Mouse (Mus musculus): ENCODE results near the gene Lrrc23.

Gene Lrrc23

DNA sequence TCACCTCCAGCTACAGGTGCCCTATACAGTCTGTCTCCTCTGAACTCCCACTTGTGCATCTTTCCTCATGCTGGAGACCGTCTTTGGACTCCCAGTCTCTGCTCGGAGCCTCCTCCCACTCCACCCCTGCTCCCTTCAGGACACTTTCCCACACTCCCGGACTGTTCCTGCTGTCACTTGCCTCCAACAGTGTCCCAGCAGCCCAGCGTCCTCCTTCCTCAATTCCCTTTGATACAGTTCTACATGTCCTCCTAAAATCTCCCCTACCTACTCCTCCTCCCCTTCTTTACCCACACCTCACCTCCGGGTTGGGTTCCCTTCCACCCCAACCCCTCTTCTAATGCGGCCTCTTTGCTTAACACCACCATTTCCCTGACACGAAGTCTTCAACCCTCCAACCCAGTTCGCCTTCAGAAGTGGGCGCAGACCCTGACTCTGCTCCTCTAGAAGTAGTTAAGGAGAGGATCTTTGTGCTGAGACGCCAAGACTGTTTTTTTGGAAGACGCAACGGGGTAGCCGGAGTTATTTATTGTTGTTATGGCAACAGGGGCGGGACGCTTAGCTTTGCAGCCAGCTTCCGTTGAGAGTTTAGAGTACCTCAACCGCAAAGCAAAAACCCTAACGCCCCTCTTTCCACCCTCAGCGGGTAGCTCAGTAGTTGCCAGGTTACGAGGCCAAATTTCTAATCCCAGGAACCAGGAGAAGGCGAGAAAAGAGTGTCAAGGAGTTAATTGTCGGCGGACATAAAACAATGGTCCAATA is at the start of gene Lrrc23:
Gene Lrrc23, minus strand, starts transcription at position 506 of the 762 bp plus-strand sequence.
- DNase-seq (ENCODE audit: low spot score in 2 of 2), result no peak

GRCm38 (mm10) chr6:124828101-124828592 is 48.6 kb upstream of the Lrrc23 start:
- peak; percentile 49 to 67 for DNase-seq (ENCODE audit: low spot score in 2 of 2)

DNA sequence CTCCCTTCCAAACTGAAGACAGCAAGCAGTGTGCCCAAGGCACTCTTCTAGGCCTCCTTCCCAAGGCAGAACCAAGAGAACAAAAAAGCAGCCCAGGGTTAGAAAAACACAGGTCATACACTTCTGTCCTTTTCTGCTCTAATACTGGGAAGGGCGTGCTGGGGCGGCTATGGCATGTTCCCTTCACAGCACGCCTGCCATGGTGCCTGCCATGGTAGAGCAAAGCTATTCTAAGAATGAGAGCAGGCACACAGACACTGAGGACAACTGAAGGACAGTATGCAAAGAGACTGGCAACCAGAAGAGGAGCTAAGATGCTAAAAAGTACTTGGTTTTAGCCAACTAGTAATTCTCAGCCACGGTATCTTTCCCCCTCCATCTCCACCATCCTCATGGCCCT is 42.5 kb upstream of the Lrrc23 start:
- DNase-seq (ENCODE audit: low spot score in 2 of 2), result no peak

- no peak for DNase-seq (ENCODE audit: low spot score in 2 of 2)
Observed at GRCm38 (mm10) chr6:124820891-124821290, 41.4 kb upstream of the Lrrc23 start.

- peak; percentile 16 to 62 for DNase-seq (ENCODE audit: low spot score in 2 of 2)
Observed at GRCm38 (mm10) chr6:124817971-124818370, 38.4 kb upstream of the Lrrc23 start.

DNA sequence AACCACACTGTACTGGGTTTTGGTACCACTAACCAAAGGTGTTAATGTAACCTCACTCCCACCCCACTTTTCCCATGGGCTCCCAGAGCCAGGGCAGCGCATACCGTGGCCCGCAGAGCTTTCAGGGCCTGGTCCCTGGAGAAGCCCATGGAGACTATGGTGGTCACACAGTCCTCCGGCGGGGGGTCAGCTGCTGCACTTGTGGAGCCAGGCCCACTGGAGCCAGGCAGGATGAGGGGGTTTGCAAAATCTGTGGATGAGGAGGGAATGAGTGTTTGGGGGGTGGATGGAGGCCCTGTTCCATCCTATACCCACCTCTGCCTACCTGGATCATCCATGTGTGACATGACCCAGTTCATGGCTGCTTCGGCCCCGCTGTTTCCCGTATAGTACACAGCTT is 38.0 kb upstream of the Lrrc23 start:
- peak; percentile 14 to 62 for DNase-seq (ENCODE audit: low spot score in 2 of 2)

DNA sequence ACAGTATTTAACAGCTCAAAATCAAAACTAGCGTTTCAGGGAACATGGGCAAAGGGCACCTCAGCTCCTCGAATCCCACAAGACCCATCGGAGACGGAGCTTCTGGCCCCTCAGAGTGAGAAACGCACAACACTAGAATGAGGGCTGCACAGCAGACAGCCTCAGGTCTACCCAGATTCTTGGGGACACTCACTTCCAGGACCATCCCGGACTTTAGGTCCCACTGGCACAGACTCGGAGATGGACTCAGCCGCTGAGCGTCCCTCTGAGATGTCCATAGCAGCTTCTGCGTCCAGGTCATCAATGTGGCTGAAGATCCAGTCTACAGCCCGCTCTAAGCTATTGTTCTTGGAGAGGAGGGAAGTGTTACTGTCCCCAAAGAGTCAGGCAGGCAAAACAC is 37.6 kb upstream of the Lrrc23 start:
- peak in 1 of 2 experiments; percentile 56 for DNase-seq (ENCODE audit: low spot score in 2 of 2)

DNA sequence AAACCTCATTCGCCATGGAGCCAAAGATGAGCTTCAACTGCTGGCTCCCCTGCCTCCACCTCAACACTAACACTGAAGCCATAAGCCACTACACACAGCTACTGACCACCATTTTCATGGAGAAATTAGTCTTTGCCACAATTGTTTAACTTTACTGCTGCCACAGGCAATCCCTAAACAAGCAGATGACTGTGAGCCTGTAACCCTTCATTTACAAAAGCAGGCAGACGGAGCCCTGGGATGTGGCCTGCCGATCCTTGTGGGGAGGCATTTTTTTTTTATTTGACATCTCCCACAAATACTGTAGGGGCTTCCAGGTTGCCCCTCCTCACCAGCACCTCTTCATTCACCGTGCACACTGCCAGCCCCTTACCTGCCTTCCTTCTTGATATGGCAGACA is 37.1 kb upstream of the Lrrc23 start:
- DNase-seq (ENCODE audit: low spot score in 2 of 2), result no peak

GRCm38 (mm10) chr6:124814858-124815774 is 35.6 kb upstream of the Lrrc23 start:
- peak; percentile 12 to 56 for DNase-seq (ENCODE audit: low spot score in 2 of 2)

GRCm38 (mm10) chr6:124814448-124814847 is 34.9 kb upstream of the Lrrc23 start:
- peak in 1 of 2 experiments; percentile 21 for DNase-seq (ENCODE audit: low spot score in 2 of 2)

- peak; percentile 89 to 92 for DNase-seq (ENCODE audit: low spot score in 2 of 2)
Observed at GRCm38 (mm10) chr6:124813933-124814332, 34.4 kb upstream of the Lrrc23 start, which contains the start of gene Tpi1. Tpi1 (minus strand) TSS chr6:124814296.

DNA sequence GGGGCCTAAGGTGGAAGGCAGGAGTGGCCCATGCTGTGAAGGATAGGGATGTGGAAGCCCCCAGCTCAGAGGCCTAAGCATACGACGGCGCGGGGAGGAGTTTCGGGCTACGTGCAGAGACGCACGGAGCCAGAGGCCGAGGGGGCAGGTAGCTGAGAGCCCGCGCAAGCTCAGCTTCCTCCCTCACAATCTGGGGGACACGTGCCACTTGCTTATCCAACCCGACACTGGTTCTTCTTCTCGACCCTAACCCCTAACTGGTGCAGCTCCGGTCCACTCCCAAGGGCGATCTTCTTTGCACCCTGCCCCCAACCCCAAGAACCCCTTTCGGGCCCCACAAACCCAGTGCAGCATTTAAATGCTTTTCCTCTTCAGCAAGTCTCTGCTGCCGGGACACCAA is 34.0 kb upstream of the Lrrc23 start:
- DNase-seq (ENCODE audit: low spot score in 2 of 2), result peak; percentile 69 to 85

GRCm38 (mm10) chr6:124812848-124813247 is 33.3 kb upstream of the Lrrc23 start:
- DNase-seq (ENCODE audit: low spot score in 2 of 2), result peak in 1 of 2 experiments; percentile 14

DNA sequence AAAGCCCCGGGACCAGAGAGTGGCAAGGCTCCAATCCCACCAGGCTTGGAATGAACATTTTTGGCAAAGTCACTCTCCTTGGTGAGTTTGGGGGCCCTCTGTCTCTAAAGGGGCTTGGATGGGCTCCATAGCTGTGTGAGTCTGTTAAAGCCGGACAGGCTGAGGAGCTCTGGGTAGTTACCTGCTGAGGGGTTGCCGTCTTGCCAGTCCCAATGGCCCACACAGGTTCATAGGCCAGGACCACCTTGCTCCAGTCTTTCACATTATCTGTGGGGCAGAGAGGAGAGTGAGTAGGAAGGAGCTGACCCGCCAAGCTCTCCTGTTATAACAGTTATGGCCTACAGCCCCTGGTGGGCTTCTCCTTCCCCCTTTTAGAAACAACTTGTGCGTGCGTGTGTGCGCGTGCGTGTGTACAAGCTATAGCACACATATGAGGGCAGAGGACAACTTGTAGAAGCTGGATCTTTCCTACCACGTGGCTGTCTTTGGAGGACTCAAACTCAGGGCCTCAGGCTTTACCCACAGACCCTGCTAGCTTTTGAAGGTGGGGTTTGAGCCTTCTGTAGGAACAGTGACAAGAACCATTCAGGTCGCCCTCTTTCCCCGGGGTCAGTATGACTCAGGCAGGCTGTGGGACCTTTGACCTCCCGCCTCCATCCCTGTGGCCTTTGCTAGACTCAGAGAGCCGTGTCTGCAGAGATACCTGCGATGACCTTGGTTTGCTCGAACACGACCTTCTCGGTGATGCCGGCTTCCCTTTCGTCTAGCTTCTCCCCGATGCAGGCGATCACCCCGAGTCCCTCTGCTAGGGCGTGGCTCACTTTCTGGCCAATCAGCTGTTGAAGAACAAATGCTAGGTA is 32.4 kb upstream of the Lrrc23 start:
- DNase-seq (ENCODE audit: low spot score in 2 of 2), result peak; percentile 23 to 70

GRCm38 (mm10) chr6:124811403-124811665 is 31.8 kb upstream of the Lrrc23 start:
- no peak for DNase-seq (ENCODE audit: low spot score in 2 of 2)

- DNase-seq (ENCODE audit: low spot score in 2 of 2), result peak; percentile 12 to 66
Observed at GRCm38 (mm10) chr6:124810566-124811402, 31.3 kb upstream of the Lrrc23 start.

DNA sequence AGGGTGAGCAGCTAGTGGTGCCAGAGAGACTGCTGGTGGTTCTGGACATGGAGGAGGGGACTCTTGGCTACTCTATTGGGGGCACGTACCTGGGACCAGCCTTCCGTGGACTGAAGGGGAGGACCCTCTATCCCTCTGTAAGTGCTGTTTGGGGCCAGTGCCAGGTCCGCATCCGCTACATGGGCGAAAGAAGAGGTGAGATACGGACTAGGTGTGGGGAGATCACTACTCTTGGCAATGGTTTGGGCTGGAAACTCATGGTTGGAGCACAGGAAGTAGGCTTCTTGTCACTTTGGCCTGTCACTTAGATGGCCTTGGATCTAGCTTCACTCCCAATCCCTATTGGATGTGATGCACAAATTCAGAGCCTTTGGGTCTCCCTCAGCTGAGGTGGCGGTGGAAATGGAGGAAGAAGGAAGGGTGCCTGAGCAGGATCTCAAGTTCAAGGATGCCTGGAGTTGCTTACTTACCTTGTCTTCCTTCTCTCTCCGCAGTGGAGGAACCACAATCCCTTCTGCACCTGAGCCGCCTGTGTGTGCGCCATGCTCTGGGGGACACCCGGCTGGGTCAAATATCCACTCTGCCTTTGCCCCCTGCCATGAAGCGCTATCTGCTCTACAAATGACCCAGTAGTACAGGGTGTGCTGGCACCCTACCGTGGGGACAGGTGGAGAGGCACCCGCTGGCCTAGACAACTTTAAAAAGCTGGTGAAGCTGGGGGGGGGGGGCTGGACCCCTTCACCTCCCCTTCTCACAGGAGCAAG is 30.4 kb upstream of the Lrrc23 start:
- DNase-seq (ENCODE audit: low spot score in 2 of 2), result peak in 1 of 2 experiments; percentile 16

GRCm38 (mm10) chr6:124809052-124809774 is 29.7 kb upstream of the Lrrc23 start:
- DNase-seq (ENCODE audit: low spot score in 2 of 2), result peak; percentile 84 to 91

GRCm38 (mm10) chr6:124808358-124809012 is 29.0 kb upstream of the Lrrc23 start, which contains the start of gene Spsb2:
Spsb2 (plus strand) TSS chr6:124808661.
- DNase-seq (ENCODE audit: low spot score in 2 of 2), result peak; percentile 70 to 87
